Mouse (Mus musculus): ENCODE measurements around the gene Cep68.
"Not testable (repeated sequence)": the region's sequence is repeated elsewhere in the genome, so short reads cannot be mapped to it uniquely, and the experiment has no call there.

Gene Cep68

DNA sequence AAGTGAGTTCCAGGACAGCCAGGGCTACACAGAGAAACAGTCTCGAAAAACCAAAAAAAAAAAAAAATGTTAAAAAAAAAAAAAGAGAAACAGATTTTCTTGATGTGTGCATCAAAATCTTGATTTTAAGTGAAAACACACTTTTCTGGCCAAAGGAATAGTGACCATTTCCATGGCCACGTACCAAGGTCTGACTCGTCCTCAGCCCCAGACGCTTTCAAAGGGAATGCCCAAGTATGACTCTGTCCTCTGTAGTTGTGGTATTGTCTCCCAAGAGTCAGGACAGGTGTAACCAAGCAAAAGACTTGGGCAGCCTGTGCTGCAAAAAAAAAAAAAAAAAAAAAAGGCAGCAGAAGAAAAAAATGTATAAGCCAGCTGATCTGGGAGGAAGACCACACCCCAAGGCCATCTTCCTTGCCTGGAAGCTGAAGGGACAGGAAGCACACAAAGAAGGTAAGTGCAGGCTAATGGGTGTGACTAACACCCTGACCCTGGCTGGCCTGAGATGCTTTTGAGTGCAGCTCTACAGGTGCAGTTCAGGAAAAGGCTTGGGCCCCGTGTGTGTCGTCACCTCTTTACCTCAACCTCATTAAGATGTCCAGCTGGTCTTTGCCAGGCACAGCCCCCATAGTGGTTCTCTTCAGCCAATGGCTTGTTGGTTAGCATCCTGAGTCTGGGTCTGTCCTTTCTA, 6.7 kb downstream of the Cep68 start:
- DNase-seq (ENCODE audit: low spot score) = peak; percentile 3

DNA sequence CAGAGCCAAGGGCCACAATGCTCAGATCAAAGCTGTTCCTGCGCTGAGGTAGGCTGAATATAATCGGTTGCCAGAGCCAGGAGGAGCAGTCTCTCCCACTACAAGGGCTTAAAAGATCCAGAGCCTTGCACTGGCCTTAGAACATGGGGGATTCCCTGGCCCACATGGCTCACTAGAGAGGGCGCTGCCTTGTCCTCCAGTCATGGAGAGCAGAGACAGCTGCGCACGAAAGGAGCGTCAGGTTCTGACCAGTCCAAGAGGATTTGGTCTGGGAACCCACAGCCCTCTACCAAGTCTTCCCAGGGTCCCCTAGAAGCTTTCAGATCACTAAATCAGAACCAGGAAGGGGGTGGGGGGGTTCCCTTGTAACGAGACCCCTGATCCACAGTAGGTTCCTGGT, 7.9 kb downstream of the Cep68 start:
- no peak for DNase-seq (ENCODE audit: low spot score)

DNA sequence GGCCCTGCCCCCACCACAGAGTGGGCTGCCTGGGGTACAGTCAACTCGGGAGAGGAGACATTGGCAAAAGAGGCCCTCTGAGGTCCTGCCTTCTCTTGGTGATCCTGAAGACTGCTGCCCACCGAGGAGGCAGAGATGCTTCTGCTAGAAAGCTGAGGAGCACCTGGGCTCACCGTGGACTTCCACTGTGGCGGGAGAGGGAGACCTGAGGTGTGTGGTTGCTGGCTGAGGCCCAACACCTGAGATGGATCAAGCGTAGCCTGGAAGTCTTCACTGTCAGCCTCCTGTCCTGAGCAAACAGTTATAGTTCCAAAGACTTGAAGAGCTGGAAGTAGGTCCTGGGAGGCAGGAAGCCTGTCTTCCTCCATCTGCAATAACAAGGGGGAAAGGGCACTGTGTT, 8.9 kb downstream of the Cep68 start:
- DNase-seq (ENCODE audit: low spot score) = no peak

DNA sequence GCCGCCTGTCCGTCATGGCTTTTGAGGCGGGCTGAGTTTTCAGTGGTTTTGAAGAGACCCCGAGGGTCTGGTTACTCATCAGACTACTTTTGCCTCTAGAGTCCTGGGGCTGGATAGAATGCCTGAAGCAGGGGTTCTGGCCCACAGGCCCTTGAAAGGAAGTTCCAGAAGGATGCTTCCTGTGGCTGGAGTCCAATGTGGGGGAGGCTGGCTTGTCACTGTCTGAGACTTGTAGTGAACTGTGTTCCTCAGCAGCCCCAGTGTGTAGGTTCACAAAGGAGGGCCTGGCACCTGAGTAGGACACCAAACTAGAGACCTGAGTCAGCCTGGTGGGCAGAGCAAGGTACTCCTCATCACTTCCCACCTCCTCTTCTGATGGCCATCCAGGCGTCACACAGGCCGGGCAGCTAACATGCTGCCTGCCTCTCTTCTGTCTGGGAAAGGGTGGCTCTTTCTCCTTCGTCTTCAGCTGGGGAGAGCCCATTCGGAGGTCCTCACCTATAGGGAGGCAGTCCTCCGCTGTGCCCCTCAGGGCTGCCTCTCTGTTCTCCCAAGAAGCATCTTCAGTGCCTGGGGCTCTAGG, 9.9 kb downstream of the Cep68 start:
- no peak for DNase-seq (ENCODE audit: low spot score)

DNA sequence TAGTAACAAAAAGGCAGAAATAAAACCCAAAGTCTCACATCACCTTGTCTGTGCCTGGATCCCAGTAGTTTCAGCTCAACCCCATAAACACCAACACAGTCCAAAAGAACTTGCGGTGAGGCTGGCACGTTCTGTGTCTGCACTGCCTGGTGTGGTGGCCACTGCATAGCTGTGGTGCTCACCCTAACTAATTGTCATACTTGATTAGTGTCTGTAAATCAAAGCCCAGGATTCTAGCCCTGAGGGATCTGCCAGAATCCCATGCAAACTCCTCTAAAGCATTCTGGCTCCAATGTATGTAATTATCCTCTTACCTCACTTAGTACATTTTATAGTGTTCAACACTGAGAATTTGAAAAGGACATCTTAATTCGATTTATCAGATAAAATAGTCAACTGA, 11.3 kb downstream of the Cep68 start:
- no peak for DNase-seq (ENCODE audit: low spot score)

DNA sequence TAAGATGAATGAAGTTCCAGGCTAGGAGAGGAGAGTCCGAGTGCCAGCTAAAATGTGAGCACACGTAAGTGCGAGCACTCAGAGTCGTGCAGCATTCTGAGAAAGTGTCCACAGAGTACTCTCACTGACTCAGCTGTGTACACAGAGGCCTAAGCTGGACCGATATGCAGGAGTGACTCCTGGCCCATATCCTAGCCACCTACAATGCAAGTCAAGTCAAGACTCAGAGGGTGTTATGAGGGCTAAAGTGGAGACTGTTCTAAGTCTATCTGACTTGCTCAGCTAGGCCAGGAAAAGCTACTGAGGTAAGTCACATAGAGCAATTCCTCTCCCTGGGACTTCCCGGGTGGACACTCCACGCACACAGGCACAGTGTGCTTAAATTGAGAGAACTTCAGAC, 12.2 kb downstream of the Cep68 start:
- no peak for DNase-seq (ENCODE audit: low spot score)

DNA sequence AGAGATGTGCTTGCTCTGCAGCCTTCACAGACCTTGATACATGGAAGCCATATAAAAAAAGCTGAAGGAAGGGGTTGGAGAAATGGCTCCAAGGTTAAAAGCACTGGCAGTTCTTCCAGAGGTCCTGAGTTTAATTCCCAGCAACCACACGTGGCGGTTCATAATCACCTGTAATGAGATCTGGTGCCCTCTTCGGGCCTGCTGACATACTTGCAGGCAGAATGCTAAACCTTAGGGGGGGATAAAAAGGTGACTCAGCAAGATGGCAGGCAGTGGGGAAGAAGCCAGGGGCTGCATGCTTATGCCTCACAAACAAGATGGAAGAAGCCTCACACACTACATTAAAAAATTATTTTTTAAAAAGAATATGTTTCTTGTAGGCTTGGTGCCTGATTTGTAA, 15.0 kb downstream of the Cep68 start:
- no peak for DNase-seq (ENCODE audit: low spot score)

DNA sequence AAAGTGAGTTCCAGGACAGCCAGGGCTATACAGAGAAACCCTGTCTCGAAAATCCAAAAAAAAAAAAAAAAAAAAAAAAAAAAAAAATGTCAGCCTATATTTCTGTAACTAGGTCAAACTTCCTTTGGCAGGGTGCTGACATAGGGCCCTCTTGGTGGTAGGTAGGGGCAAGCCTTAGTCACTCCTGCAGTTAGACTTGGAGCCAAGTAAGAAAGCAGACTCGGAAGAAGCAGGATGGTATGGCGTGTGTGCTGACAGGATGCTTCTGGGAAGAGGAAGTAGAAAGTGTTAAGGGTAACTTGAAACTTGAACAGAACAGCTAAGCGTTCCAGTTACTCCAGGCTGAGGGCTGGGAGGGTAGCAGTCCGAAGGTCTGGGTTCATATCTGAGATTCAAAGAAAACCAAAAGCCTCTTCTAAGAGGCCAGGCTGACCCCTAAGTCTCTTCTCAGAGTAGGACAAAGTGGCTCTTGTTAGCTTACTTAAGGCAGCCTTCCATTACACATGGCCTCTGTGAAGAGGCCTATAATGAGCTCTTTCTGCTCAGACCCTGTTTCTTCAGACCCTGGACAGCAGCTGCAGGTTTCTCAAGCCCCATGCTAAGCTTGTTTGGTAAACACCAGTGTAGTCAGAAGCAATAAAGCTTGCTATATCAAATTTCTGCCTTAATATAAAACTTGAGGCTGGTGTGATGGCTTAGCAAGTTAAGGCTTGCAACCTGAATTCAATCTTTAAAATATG, 17.0 kb downstream of the Cep68 start:
- no peak for DNase-seq (ENCODE audit: low spot score)

DNA sequence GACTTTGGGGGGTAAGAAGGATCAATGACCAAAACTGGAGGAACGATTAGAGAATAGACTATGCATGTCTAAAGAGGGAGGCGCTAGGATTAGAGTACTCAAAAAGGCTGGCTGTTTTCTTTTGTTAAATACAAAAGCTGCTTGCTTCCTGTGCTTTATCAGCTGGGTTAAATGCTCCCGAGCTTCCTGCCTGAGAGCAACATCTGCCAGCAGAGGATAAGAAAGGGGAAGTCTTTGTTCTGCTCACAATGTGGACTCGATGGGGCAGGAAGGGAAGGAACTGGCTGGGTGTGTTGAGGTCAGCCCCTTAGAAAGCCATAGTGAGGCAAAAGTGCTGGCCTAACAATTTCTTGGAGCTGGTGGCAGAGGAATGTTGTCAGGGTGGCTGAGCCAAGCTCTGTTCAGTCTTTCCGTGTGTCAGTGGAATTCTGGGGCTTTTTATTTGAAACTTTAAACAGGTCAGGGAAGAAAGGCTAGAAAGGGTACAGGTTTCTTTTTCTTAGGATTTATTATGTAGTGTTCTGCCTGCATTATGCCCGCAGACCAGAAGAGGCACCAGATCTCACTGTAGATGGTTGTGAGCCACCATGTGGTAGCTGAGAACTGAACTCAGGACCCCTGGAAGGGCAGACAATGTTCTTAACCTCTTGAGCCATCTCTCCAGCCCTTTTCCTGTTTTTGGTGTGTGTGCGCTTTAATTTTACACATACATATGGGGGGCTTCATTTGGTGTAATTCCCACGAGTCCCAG, 17.9 kb downstream of the Cep68 start:
- peak; percentile 69 for DNase-seq (ENCODE audit: low spot score)

DNA sequence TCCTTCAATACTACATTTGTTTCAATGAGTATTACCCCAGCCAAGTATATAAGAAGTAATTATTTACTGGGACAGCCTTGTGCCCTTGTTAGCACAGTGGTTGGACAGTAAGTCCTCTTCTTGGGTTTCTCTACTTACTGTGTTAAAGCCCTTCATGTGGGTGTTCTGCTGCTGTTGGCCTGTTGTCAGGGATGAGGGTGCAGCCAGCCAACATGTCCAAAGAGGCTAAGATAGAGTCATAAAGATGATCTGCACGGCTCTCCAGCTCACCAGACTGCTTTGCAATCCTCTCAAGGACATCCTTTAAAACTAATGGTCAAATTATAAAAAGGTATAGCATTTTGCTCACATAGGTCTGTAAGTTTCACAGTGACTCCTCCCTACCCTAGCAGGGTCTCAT, 18.9 kb downstream of the Cep68 start:
- no peak for DNase-seq (ENCODE audit: low spot score)

DNA sequence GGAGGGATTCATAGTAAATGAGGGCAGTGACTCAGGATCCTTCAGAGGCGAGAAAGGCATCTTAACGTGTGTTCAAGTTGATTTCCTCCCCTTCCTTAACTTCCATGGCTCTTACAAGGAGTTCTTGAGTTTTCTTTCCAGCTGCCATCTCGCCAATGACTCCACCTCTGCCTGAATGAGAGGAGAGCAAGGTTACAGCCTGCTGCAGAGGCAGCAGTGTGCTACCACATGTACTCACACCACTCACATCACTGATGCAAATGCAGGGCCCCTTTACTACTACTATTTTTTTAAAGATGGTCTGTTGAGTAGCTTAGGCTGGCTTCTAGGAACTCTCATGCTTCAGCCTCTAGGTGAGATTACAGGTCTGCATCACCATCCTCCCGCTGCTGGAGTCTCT, 19.9 kb downstream of the Cep68 start:
- DNase-seq (ENCODE audit: low spot score) = no peak

DNA sequence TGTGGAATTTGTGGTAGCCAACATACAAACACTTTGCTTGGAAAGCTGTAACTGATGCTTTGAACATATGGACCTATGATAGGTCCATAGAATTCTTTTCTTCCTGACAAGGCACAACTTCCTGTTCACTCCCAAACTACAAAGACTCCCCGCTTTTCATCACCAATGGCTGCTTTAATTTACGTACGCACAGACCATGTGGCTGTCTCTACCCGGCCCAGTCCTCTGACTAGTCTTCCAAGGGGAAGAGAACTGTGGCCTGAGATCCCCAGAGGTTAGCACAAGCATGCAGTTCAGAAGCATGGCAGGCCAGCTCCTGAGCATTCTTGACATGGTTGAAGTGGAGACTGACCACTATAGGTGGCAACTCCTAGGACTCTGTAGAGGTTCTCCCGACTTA, 20.6 kb downstream of the Cep68 start:
- no peak for DNase-seq (ENCODE audit: low spot score)

DNA sequence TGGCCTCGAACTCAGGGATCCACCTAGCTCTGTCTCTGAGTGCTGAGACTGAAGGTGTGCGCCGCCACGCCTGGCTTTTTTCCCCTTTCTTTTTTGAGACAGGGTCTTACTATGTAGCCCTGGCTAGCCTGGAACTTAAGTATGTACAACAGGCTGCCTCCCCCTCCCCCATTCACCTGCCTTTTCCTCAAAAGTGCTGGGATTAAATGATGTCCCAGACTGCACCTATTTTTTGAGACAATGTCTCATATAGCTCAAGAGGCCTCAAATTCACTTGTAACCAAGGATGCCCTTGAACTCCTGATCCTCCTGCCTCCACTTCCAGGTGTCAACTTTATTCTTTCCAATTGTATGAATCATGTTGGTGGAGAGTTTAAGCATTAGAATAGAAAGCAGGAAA, 23.3 kb downstream of the Cep68 start:
- no peak for DNase-seq (ENCODE audit: low spot score)

DNA sequence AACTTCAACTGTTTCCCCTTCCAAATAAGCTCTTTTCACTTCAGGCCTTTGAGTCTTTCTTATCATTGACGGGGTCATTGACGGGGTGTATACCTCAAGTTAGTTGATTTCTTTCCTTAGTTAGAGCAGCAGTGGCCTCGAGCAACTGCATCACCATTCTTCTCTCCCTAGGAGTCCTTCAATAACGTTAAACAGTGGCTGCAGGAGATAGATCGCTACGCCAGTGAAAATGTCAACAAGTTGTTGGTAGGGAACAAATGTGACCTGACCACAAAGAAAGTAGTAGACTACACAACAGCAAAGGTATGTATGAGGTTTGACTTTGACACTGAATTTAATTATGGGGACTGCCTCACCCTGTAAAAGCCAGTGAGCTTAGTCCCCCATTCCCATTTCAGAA, 25.0 kb downstream of the Cep68 start:
- no peak for DNase-seq (ENCODE audit: low spot score)

DNA sequence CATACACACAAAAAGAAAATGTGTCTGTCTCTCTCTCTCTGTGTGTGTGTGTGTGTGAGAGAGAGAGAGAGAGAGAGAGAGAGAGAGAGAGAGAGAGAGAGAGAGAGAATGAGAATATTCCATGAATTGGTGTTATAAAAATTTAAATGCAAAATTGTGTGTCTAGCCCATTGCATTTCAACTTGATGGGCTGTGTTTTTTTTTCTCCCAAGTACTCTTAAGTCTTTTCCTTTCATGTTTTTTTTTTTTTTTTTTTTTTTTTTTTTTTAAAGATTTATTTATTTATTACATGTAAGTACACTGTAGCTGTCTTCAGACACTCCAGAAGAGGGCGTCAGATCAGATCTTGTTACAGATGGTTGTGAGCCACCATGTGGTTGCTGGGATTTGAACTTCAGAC, 27.6 kb downstream of the Cep68 start:
- DNase-seq (ENCODE audit: low spot score) = not testable (repeated sequence)

DNA sequence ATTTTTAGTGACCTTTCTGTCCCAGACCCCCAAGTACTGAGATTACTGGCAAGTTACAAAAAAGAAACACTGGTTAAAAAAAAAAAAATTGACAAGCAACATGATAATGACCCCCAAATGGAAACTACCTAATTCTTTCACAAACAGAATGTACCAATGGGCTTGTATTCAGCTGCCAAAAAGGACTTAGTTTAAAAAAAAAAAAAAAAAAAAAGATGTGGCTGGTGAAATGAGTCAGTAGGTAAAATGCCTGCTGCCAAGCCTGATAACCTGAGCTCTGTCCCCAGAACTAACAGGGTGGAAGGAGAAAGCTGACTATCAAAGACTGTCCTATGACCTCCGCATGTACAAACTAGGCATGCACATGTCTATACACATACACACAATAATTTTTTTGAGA, 32.0 kb downstream of the Cep68 start:
- no peak for DNase-seq (ENCODE audit: low spot score)

DNA sequence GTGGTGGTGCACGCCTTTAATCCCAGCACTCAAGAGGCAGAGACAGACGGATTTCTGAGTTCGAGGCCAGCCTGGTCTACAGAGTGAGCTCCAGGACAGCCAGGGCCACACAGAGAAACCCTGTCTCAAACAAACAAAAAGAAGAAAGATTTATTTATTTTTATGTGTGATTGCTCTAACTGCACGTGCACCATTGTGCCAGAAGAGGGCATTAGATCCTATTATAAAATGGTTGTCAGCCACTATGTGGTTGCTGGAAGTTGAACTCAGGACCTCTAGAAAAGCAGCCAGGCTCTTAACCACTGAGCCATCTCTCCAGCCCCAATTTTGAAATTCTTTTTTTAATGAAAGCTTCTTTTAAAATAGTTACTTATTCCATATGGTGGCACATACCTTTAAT, 32.8 kb downstream of the Cep68 start:
- no peak for DNase-seq (ENCODE audit: low spot score)

DNA sequence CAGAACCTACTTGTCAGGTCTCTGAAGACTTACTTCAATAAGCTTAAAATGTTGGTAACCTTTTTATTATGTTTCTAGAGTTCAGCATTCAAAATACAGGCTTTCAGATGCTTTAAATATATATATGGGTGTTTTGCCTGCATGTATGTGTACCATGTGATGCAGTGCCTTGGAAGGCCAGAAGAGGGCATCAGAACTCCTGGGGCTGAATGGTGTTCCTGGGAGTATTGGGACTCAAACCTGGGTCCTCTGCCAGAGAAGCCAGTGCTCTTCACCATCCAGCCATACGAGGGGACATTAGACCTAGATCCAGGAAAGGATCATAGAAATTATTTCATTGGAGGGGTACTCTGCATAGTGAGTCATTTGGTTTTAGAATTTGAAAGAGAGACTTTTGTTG, 34.5 kb downstream of the Cep68 start:
- DNase-seq (ENCODE audit: low spot score) = no peak

DNA sequence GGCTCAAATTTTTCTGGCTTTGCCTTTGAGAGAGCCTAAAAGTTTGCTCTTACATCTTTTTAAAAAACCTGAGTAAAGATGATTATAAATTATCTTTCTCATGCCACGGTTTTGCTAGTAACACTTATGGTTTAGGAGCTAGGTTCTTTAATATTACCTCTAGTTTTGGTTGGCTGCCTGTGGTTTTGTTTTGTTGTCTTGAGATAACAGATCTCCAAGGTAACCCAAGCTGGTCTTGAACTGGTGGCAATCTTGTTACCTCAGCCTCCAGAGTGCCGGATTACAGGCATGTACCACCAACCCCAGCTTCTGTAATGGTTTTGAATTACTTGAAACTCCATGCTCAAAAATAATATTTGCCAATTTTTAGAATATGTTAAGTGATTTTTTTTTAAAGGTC, 37.4 kb downstream of the Cep68 start:
- DNase-seq (ENCODE audit: low spot score) = no peak

DNA sequence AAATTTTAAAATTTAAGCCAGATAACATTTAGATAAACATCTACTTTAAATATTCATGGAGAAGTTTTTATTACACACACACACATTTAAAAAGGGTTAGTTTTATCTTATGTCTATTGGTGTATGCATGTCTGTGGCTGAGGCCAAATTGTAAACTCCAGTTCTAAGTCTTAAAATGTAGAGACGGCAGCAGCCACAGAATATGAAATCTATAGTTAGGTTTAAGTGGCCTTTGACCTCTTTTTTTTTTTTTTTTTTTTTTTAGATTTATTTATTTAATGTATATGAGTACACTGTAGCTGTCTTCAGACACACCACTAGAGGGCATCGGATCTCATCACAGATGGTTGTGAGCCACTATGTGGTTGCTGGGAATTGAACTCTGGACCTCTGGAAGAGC, 41.6 kb downstream of the Cep68 start:
- no peak for DNase-seq (ENCODE audit: low spot score)

DNA sequence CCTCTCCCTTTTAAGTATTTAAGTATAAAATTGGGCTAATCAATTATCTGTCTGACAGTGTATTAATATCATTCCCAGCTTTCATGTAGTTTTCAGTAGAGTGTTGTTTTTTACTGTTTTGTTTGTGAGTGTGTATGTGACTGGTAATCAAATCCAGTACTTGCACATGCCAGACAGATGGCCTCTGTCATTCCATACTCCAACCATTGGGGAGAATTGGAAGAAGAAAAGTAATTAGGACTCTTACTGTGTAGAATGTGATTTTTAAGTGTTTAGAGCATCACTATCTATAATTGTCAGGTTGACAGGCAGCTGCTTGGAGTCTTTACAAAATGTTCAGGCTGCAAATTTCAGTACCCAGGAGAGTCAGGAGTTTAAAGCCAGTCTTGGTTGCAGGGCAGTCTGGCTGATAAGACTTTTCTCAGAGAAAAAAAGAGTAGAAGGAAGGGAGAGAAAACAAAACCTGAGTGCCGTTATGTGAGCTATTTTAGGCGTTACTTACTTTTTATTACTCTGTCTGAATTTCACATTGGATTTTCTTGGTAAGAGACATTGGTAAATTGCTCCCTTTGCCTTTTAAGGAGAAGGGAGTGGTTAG, 42.5 kb downstream of the Cep68 start:
- DNase-seq (ENCODE audit: low spot score) = no peak

DNA sequence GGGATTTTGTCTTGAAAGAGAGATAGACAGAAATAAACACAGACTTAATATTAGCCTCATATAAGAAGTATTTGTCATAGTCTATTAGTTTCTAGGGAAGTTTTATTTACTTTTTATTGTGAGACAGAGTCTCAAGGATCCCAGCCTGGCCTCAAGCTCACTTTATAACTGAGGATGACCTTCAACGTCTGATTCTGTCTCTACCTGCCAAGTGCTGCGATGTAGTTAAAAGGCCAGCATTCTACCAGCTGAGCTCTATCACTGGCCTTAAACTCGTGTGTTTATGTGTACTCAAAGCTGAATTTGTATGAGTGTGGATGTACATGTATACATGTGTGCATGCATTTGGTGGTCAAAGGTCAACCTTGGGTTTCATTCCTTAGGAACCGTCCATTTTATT, 43.7 kb downstream of the Cep68 start:
- DNase-seq (ENCODE audit: low spot score) = no peak
